Comparison of ENCODE assay signal across 14 mouse cellular contexts in the genomic region with DNA sequence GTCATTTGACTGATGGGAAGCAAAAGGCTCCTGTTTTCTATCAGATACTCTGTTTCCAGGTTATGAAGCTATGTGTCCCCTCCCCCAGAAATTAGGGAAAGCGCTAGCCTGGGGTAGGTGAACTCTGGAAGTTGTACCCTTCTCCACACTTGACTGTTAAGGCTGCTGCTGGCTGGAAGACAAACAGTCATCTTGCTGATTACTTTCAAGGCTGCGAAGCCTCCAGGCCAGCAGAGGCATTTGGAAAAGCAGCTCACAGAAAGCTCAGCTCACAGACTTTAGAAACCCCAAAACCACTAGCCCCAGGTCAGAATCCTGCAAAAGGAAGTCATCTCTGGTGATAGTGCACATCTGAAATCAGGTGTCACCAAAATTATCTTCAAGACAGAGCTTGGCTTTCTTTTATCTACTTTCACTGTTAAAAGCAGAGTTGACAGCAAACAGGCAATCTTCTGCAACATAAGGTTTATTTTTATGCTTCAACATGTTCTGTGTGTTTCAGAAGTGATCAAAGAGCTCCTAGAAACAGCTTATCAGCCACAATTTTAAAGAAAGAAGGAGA. TPM values are rescaled to one million over a fixed set of nuclear protein-coding genes. Genes with fewer than 3 reads are reported as not detected.
DNase-seq lines count a peak whose midpoint lies in the region; ATAC-seq lines count a peak whose summit lies in the region.
"Had no signal": no experiment of that assay in that cellular context is flagged by ENCODE, and none has a peak within 500 bp of the region (broad histone marks: within the 10 kb centered on the region; RNA-seq: fewer than 3 reads in every experiment).

No protein-coding gene starts in this region.

- no peak for DNase-seq in liver, embryonic 13.5 days
- no peak for DNase-seq in liver, embryonic 11.5 days (ENCODE audit: low spot score)
- peak; percentile 36 for DNase-seq in thymus, postnatal 0 days (ENCODE audit: low spot score)
- DNase-seq in thymus, adult 18-20 months = no peak
- no peak for DNase-seq in frontal cortex, postnatal 25 days (ENCODE audit: low spot score in 2 of 2)
- DNase-seq: cerebellum, adult 8-10 months; gastrocnemius, postnatal 25 days; lung, postnatal 4 days had no signal

- H3K27ac ChIP-seq in heart, embryonic 13.5 days (replicated peaks) = peak overlapping the region; percentile 46
- H3K27ac ChIP-seq in heart, embryonic 11.5 days (ENCODE audit: low read depth, low read length) = no peak overlapping the region
- H3K27ac ChIP-seq in liver, embryonic 13.5 days = no peak overlapping the region
- no peak overlapping the region for H3K27ac ChIP-seq in liver, embryonic 11.5 days (ENCODE audit: low read depth, low read length)
- H3K27ac ChIP-seq in stomach, embryonic 16.5 days (ENCODE audit: low read length) = peak overlapping the region; percentile 79; the same call in 1 of the 2 replicates
- H3K27ac ChIP-seq: kidney, postnatal 0 days had no signal

- H3K4me3 ChIP-seq in heart, embryonic 13.5 days = no peak overlapping the region
- no peak overlapping the region for H3K4me3 ChIP-seq in heart, embryonic 11.5 days (ENCODE audit: low read depth, low read length)
- H3K4me3 ChIP-seq in liver, embryonic 13.5 days (replicated peaks) = no peak overlapping the region
- H3K4me3 ChIP-seq in liver, embryonic 11.5 days (ENCODE audit: low read depth, low read length) = no peak overlapping the region
- H3K4me3 ChIP-seq in stomach, embryonic 16.5 days (replicated peaks; ENCODE audit: low read length) = no peak overlapping the region
- H3K4me3 ChIP-seq: limb, embryonic 12.5 days had no signal

- H3K36me3 ChIP-seq in heart, embryonic 13.5 days = peaks cover 16% of the 10 kb centered on the region; the same call in 1 of the 2 replicates
- no peaks in the 10 kb centered on the region; the same call in 1 of the 2 replicates for H3K36me3 ChIP-seq in heart, embryonic 11.5 days (ENCODE audit: control insufficient read depth, insufficient read depth, low read length)
- H3K36me3 ChIP-seq in liver, embryonic 13.5 days = peaks cover 12% of the 10 kb centered on the region
- H3K36me3 ChIP-seq in liver, embryonic 11.5 days (ENCODE audit: control insufficient read depth, insufficient read depth, low read length) = no peaks in the 10 kb centered on the region; the same call in 1 of the 2 replicates
- no peaks in the 10 kb centered on the region for H3K36me3 ChIP-seq in stomach, embryonic 16.5 days (ENCODE audit: control insufficient read depth, insufficient read depth, low read length)

- H3K9me3 ChIP-seq in heart, embryonic 13.5 days = no peaks in the 10 kb centered on the region
- no peaks in the 10 kb centered on the region for H3K9me3 ChIP-seq in heart, embryonic 11.5 days (replicated peaks; ENCODE audit: control insufficient read depth, low read length)
- H3K9me3 ChIP-seq in liver, embryonic 13.5 days (replicated peaks) = no peaks in the 10 kb centered on the region
- H3K9me3 ChIP-seq in liver, embryonic 11.5 days (ENCODE audit: control insufficient read depth, low read length) = no peaks in the 10 kb centered on the region
- no peaks in the 10 kb centered on the region for H3K9me3 ChIP-seq in stomach, embryonic 16.5 days (replicated peaks; ENCODE audit: control insufficient read depth, low read length)
- H3K9me3 ChIP-seq: hindbrain, embryonic 10.5 days; limb, embryonic 12.5 days had no signal

- H3K27me3 ChIP-seq in heart, embryonic 13.5 days (replicated peaks) = no peaks in the 10 kb centered on the region
- no peaks in the 10 kb centered on the region for H3K27me3 ChIP-seq in heart, embryonic 11.5 days (ENCODE audit: control insufficient read depth, insufficient read depth, low read length)
- no peaks in the 10 kb centered on the region for H3K27me3 ChIP-seq in liver, embryonic 13.5 days
- no peaks in the 10 kb centered on the region for H3K27me3 ChIP-seq in liver, embryonic 11.5 days (replicated peaks; ENCODE audit: control insufficient read depth, insufficient read depth, low read length)
- H3K27me3 ChIP-seq in stomach, embryonic 16.5 days (ENCODE audit: control insufficient read depth, insufficient read depth, low read length) = no peaks in the 10 kb centered on the region
- H3K27me3 ChIP-seq: limb, embryonic 12.5 days had no signal

- H3K4me1 ChIP-seq in heart, embryonic 13.5 days = peaks cover 58% of the 10 kb centered on the region
- peaks cover 41% of the 10 kb centered on the region for H3K4me1 ChIP-seq in heart, embryonic 11.5 days (ENCODE audit: control insufficient read depth, insufficient read depth, low read length)
- H3K4me1 ChIP-seq in liver, embryonic 13.5 days (replicated peaks) = peaks cover 78% of the 10 kb centered on the region
- H3K4me1 ChIP-seq in liver, embryonic 11.5 days (replicated peaks; ENCODE audit: control insufficient read depth, insufficient read depth, low read length) = peaks cover 36% of the 10 kb centered on the region
- peaks cover 45% of the 10 kb centered on the region for H3K4me1 ChIP-seq in stomach, embryonic 16.5 days (ENCODE audit: control insufficient read depth, insufficient read depth, low read length)

- ATAC-seq in heart, embryonic 13.5 days (ENCODE audit: extremely low read depth, insufficient number of reproducible peaks, low FRiP score, low TSS enrichment) = no peak
- no peak for ATAC-seq in heart, embryonic 11.5 days (replicated peaks; ENCODE audit: insufficient number of reproducible peaks, low FRiP score, low TSS enrichment)
- no peak for ATAC-seq in liver, embryonic 13.5 days (ENCODE audit: low read depth)
- no peak for ATAC-seq in liver, embryonic 11.5 days (replicated peaks; ENCODE audit: low FRiP score)
- ATAC-seq in stomach, embryonic 16.5 days (ENCODE audit: insufficient read depth, low FRiP score) = no peak

- peak overlapping the region; percentile 99 for H3K9ac ChIP-seq in heart, embryonic 13.5 days
- H3K9ac ChIP-seq in heart, embryonic 11.5 days (ENCODE audit: low read depth, low read length) = no peak overlapping the region
- 0 out of 2 replicates have a peak overlapping the region, but pooled peaks have one; percentile 14 for H3K9ac ChIP-seq in liver, embryonic 13.5 days
- no peak overlapping the region for H3K9ac ChIP-seq in liver, embryonic 11.5 days (ENCODE audit: low read depth, low read length)
- H3K9ac ChIP-seq in stomach, embryonic 16.5 days (ENCODE audit: low read length) = peak overlapping the region; percentile 42; the same call in 1 of the 2 replicates

- peak overlapping the region; percentile 93; the same call in 1 of the 2 replicates for H3K4me2 ChIP-seq in heart, embryonic 13.5 days
- H3K4me2 ChIP-seq in heart, embryonic 11.5 days = no peak overlapping the region
- 0 out of 2 replicates have a peak overlapping the region, but pooled peaks have one; percentile 9 for H3K4me2 ChIP-seq in liver, embryonic 13.5 days
- no peak overlapping the region for H3K4me2 ChIP-seq in liver, embryonic 11.5 days
- peak overlapping the region; percentile 75 for H3K4me2 ChIP-seq in stomach, embryonic 16.5 days (ENCODE audit: low read depth, low read length)

- whole genome bisulfite sequencing in heart, embryonic 13.5 days = 43% methylated on average over 2 of the region's 2 CpGs
- WGBS in heart, embryonic 11.5 days (ENCODE audit: insufficient replicate concordance) = 40% methylated on average over 2 of the region's 2 CpGs
- 55% methylated on average over 2 of the region's 2 CpGs for WGBS in liver, embryonic 13.5 days (ENCODE audit: insufficient replicate concordance)
- 71% methylated on average over 2 of the region's 2 CpGs for WGBS in liver, embryonic 11.5 days
- WGBS in stomach, embryonic 16.5 days = 54% methylated on average over 2 of the region's 2 CpGs

RNA-seq across cellular contexts. Expression of a gene that starts 3.8 kb away (rescaled TPM):
- polyA plus RNA-seq in heart, embryonic 13.5 days (2015; fragmentation: Nextera tagmentation; extraction: Ambion mirVana) = 27.3 and 28.8 TPM in 2 replicates
- 34.5 and 35.0 TPM in 2 replicates for polyA plus RNA-seq in heart, embryonic 11.5 days (2014; fragmentation: Nextera tagmentation; extraction: Ambion mirVana)
- polyA plus RNA-seq in liver, embryonic 13.5 days (2015; fragmentation: Nextera tagmentation; extraction: Ambion mirVana) = 17.7 and 21.0 TPM in 2 replicates
- polyA plus RNA-seq in liver, embryonic 11.5 days (2014; fragmentation: Nextera tagmentation; extraction: Ambion mirVana) = 45.3 and 50.3 TPM in 2 replicates
- polyA plus RNA-seq in thymus, postnatal 0 days (2015; fragmentation: Nextera tagmentation; extraction: Ambion mirVana) = 48.1 and 65.1 TPM in 2 replicates
- polyA plus RNA-seq in stomach, embryonic 16.5 days (2015; fragmentation: Nextera tagmentation; extraction: Ambion mirVana) = 41.2 and 42.7 TPM in 2 replicates

RNA-seq across cellular contexts. Expression of a gene that starts 44.9 kb away (rescaled TPM):
- 18.8 and 22.3 TPM in 2 replicates for polyA plus RNA-seq in heart, embryonic 13.5 days (2015; fragmentation: Nextera tagmentation; extraction: Ambion mirVana)
- polyA plus RNA-seq in heart, embryonic 11.5 days (2014; fragmentation: Nextera tagmentation; extraction: Ambion mirVana) = 11.9 and 26.6 TPM in 2 replicates
- 3.7 and 4.7 TPM in 2 replicates for polyA plus RNA-seq in liver, embryonic 13.5 days (2015; fragmentation: Nextera tagmentation; extraction: Ambion mirVana)
- polyA plus RNA-seq in liver, embryonic 11.5 days (2014; fragmentation: Nextera tagmentation; extraction: Ambion mirVana) = 16.2 and 16.7 TPM in 2 replicates
- polyA plus RNA-seq in thymus, postnatal 0 days (2015; fragmentation: Nextera tagmentation; extraction: Ambion mirVana) = 28.6 and 35.2 TPM in 2 replicates
- 19.8 and 22.5 TPM in 2 replicates for polyA plus RNA-seq in stomach, embryonic 16.5 days (2015; fragmentation: Nextera tagmentation; extraction: Ambion mirVana)

Comparison
In these comparisons a context has a peak if more than half of its experiments do, and no peak if none do; other contexts are left out.
1. H3K27ac ChIP-seq: peak in heart, embryonic 13.5 days (single experiment) and stomach, embryonic 16.5 days (single experiment); none in heart, embryonic 11.5 days (single experiment), liver, embryonic 13.5 days (single experiment) and liver, embryonic 11.5 days (single experiment).
2. H3K4me2 ChIP-seq: peak in heart, embryonic 13.5 days (single experiment), liver, embryonic 13.5 days (single experiment) and stomach, embryonic 16.5 days (single experiment); none in heart, embryonic 11.5 days (single experiment) and liver, embryonic 11.5 days (single experiment).
3. H3K9ac ChIP-seq: peak in heart, embryonic 13.5 days (single experiment), liver, embryonic 13.5 days (single experiment) and stomach, embryonic 16.5 days (single experiment); none in heart, embryonic 11.5 days (single experiment) and liver, embryonic 11.5 days (single experiment).